Mouse (Mus musculus): ENCODE measurements around the gene Appl1.
A peak's percentile ranks its signal among the peaks of the same experiment; 100 is the strongest.

The Appl1 gene

GRCm38 (mm10) chr14:26971106-26971789 is at the start of gene Appl1:
Appl1 (minus strand) TSS chr14:26971232.
- DNase-seq (ENCODE audit: low read depth): no peak

- peak; percentile 52 for DNase-seq (ENCODE audit: low read depth)
Measured at GRCm38 (mm10) chr14:27019850-27020249, 48.8 kb upstream of the Appl1 start.

- DNase-seq (ENCODE audit: low read depth): no peak
Measured at GRCm38 (mm10) chr14:27017936-27018335, 46.9 kb upstream of the Appl1 start.

GRCm38 (mm10) chr14:27013658-27014057 is 42.6 kb upstream of the Appl1 start:
- no peak for DNase-seq (ENCODE audit: low read depth)

GRCm38 (mm10) chr14:27011561-27011960 is 40.5 kb upstream of the Appl1 start:
- DNase-seq (ENCODE audit: low read depth): no peak

- DNase-seq (ENCODE audit: low read depth): no peak
Measured at GRCm38 (mm10) chr14:27005937-27006336, 34.9 kb upstream of the Appl1 start.

- DNase-seq (ENCODE audit: low read depth): peak; percentile 3
Measured at GRCm38 (mm10) chr14:27004906-27005305, 33.9 kb upstream of the Appl1 start.

- DNase-seq (ENCODE audit: low read depth): no peak
Measured at GRCm38 (mm10) chr14:27000386-27000785, 29.4 kb upstream of the Appl1 start.

- no peak for DNase-seq (ENCODE audit: low read depth)
Measured at GRCm38 (mm10) chr14:26996257-26996656, 25.2 kb upstream of the Appl1 start.

GRCm38 (mm10) chr14:26994211-26994741 is 23.2 kb upstream of the Appl1 start, which contains the start of gene Hesx1:
Hesx1 (plus strand) TSS chr14:26994416.
- no peak for DNase-seq (ENCODE audit: low read depth)

GRCm38 (mm10) chr14:26993427-26993826 is 22.4 kb upstream of the Appl1 start:
- no peak for DNase-seq (ENCODE audit: low read depth)

GRCm38 (mm10) chr14:26991622-26992021 is 20.6 kb upstream of the Appl1 start:
- DNase-seq (ENCODE audit: low read depth): no peak

- DNase-seq (ENCODE audit: low read depth): peak; percentile 39
Measured at GRCm38 (mm10) chr14:26988694-26989093, 17.7 kb upstream of the Appl1 start.

- DNase-seq (ENCODE audit: low read depth): no peak
Measured at GRCm38 (mm10) chr14:26982150-26982530, 11.1 kb upstream of the Appl1 start.

- DNase-seq (ENCODE audit: low read depth): no peak
Measured at GRCm38 (mm10) chr14:26981494-26982149, 10.6 kb upstream of the Appl1 start.

- DNase-seq (ENCODE audit: low read depth): no peak
Measured at GRCm38 (mm10) chr14:26981021-26981420, 10.0 kb upstream of the Appl1 start.

GRCm38 (mm10) chr14:26979808-26980207 is 8.8 kb upstream of the Appl1 start:
- no peak for DNase-seq (ENCODE audit: low read depth)

- no peak for DNase-seq (ENCODE audit: low read depth)
Measured at GRCm38 (mm10) chr14:26977500-26977899, 6.5 kb upstream of the Appl1 start.

- DNase-seq (ENCODE audit: low read depth): no peak
Measured at GRCm38 (mm10) chr14:26976212-26976611, 5.2 kb upstream of the Appl1 start.

- DNase-seq (ENCODE audit: low read depth): no peak
Measured at GRCm38 (mm10) chr14:26975490-26975889, 4.5 kb upstream of the Appl1 start.

- no peak for DNase-seq (ENCODE audit: low read depth)
Measured at GRCm38 (mm10) chr14:26973089-26973488, 2.1 kb upstream of the Appl1 start.

GRCm38 (mm10) chr14:26970439-26970932 is 546 bp downstream of the Appl1 start:
- peak; percentile 96 for DNase-seq (ENCODE audit: low read depth)

GRCm38 (mm10) chr14:26969856-26970407 is 1.1 kb downstream of the Appl1 start:
- peak; percentile 68 for DNase-seq (ENCODE audit: low read depth)
